In genomic region chr5:64599865-64600288, GRCm38 (mm10) we compare ENCODE assay signal across 8 mouse cellular contexts.
A peak's percentile ranks its signal among the peaks of the same experiment; 100 is the strongest.
DNase-seq lines count a peak whose midpoint lies in the region; ATAC-seq and TF ChIP-seq lines count a peak whose summit lies in the region.

No protein-coding gene starts in this region.

- 0 out of 2 replicates have a peak overlapping the region, but pooled peaks have one; percentile 1 for H3K27ac ChIP-seq in embryonic fibroblast, embryonic 13.5 days (ENCODE audit: insufficient read depth, low read length)
- no peak overlapping the region; the same call in 1 of the 2 replicates for H3K27ac ChIP-seq in hindbrain, embryonic 11.5 days (ENCODE audit: low read depth, low read length)
- H3K27ac ChIP-seq in limb, embryonic 15.5 days, result peak overlapping the region; percentile 60
- no peak overlapping the region for H3K27ac ChIP-seq in midbrain, embryonic 16.5 days (ENCODE audit: low read length)

- H3K27me3 ChIP-seq in hindbrain, embryonic 11.5 days (ENCODE audit: control insufficient read depth, insufficient read depth, low read length), result no peaks in the 10 kb centered on the region
- no peaks in the 10 kb centered on the region for H3K27me3 ChIP-seq in limb, embryonic 15.5 days
- no peaks in the 10 kb centered on the region for H3K27me3 ChIP-seq in midbrain, embryonic 16.5 days (ENCODE audit: control insufficient read depth, insufficient read depth, low read depth, low read length)

- peaks cover 7% of the 10 kb centered on the region for H3K4me1 ChIP-seq in embryonic fibroblast, embryonic 13.5 days (ENCODE audit: control insufficient read depth, insufficient read depth, low read length)
- H3K4me1 ChIP-seq in hindbrain, embryonic 11.5 days (replicated peaks; ENCODE audit: control insufficient read depth, insufficient read depth, low read length), result peaks cover 2% of the 10 kb centered on the region
- peaks cover 27% of the 10 kb centered on the region for H3K4me1 ChIP-seq in limb, embryonic 15.5 days
- H3K4me1 ChIP-seq in midbrain, embryonic 16.5 days (ENCODE audit: control insufficient read depth, insufficient read depth, low read length), result peaks cover 3% of the 10 kb centered on the region; the same call in 1 of the 2 replicates

- H3K36me3 ChIP-seq in hindbrain, embryonic 11.5 days (ENCODE audit: control insufficient read depth, insufficient read depth, low read length), result no peaks in the 10 kb centered on the region
- H3K36me3 ChIP-seq in limb, embryonic 15.5 days, result no peaks in the 10 kb centered on the region
- H3K36me3 ChIP-seq in midbrain, embryonic 16.5 days (ENCODE audit: control insufficient read depth, insufficient read depth, low read length), result no peaks in the 10 kb centered on the region

- 54% methylated on average over 13 of the region's 13 CpGs for WGBS in hindbrain, embryonic 11.5 days
- 22% methylated on average over 13 of the region's 13 CpGs for WGBS in limb, embryonic 15.5 days
- 53% methylated on average over 13 of the region's 13 CpGs for WGBS in midbrain, embryonic 16.5 days

- no peak overlapping the region for H3K4me3 ChIP-seq in embryonic fibroblast, embryonic 13.5 days (ENCODE audit: insufficient read depth, low read length)
- H3K4me3 ChIP-seq in hindbrain, embryonic 11.5 days (ENCODE audit: low read depth, low read length), result no peak overlapping the region
- H3K4me3 ChIP-seq in limb, embryonic 15.5 days, result peak overlapping the region; percentile 16
- no peak overlapping the region for H3K4me3 ChIP-seq in midbrain, embryonic 16.5 days (ENCODE audit: low read depth, low read length)

- H3K9ac ChIP-seq in hindbrain, embryonic 11.5 days (ENCODE audit: low read depth, low read length), result no peak overlapping the region
- no peak overlapping the region for H3K9ac ChIP-seq in limb, embryonic 15.5 days
- H3K9ac ChIP-seq in midbrain, embryonic 16.5 days (ENCODE audit: low read depth, low read length), result no peak overlapping the region

- peak; percentile 21; the same call in 1 of the 2 replicates for TF ChIP-seq POLR2A in embryonic fibroblast, embryonic 13.5 days (IDR thresholded peaks at IDR 0.05; ENCODE audit: low read depth, low read length)

- TF ChIP-seq CTCF in embryonic fibroblast, embryonic 13.5 days (IDR thresholded peaks at IDR 0.05; ENCODE audit: borderline replicate concordance, insufficient read depth, low read length), result no peak

- H3K9me3 ChIP-seq in hindbrain, embryonic 11.5 days (ENCODE audit: control insufficient read depth, low read length), result no peaks in the 10 kb centered on the region
- H3K9me3 ChIP-seq in limb, embryonic 15.5 days, result no peaks in the 10 kb centered on the region
- H3K9me3 ChIP-seq in midbrain, embryonic 16.5 days (replicated peaks; ENCODE audit: control insufficient read depth, low read length, poor library complexity, severe bottlenecking), result no peaks in the 10 kb centered on the region

- DNase-seq in right cerebral cortex, postnatal 4 days, result peak; percentile 15
- no peak for DNase-seq in right cerebral cortex, postnatal 14 days
- DNase-seq in hindbrain, embryonic 11.5 days (ENCODE audit: low spot score), result peak; percentile 38
- DNase-seq in urinary bladder, adult 18-20 months (ENCODE audit: low spot score in 2 of 2), result no peak
- DNase-seq in layer of hippocampus, postnatal 36 days, result no peak

- no peak overlapping the region for H3K4me2 ChIP-seq in hindbrain, embryonic 11.5 days (replicated peaks; ENCODE audit: low read depth, low read length)
- peak overlapping the region; percentile 38 for H3K4me2 ChIP-seq in limb, embryonic 15.5 days
- H3K4me2 ChIP-seq in midbrain, embryonic 16.5 days (ENCODE audit: low read length), result peak overlapping the region; percentile 16; the same call in 1 of the 2 replicates

- ATAC-seq in hindbrain, embryonic 11.5 days (ENCODE audit: low FRiP score), result no peak
- ATAC-seq in limb, embryonic 15.5 days (ENCODE audit: insufficient number of reproducible peaks, low FRiP score, low TSS enrichment, low read depth), result no peak
- no peak for ATAC-seq in midbrain, embryonic 16.5 days

Comparison
In these comparisons a context has a peak if more than half of its experiments do, and no peak if none do; other contexts are left out.
1. DNase-seq: peak in right cerebral cortex, postnatal 4 days (single experiment) and hindbrain, embryonic 11.5 days (single experiment); none in right cerebral cortex, postnatal 14 days (single experiment), urinary bladder, adult 18-20 months (0 of 2) and layer of hippocampus, postnatal 36 days (0 of 2).
2. H3K27ac ChIP-seq: peak in embryonic fibroblast, embryonic 13.5 days (single experiment) and limb, embryonic 15.5 days (single experiment); none in hindbrain, embryonic 11.5 days (single experiment) and midbrain, embryonic 16.5 days (single experiment).